Mouse (Mus musculus): ENCODE measurements around the gene 2810408A11Rik.

Gene 2810408A11Rik

GRCm38 (mm10) chr11:69849128-69849527, 51.7 kb downstream of the 2810408A11Rik start:
- DNase-seq (ENCODE audit: low spot score): no peak

DNA sequence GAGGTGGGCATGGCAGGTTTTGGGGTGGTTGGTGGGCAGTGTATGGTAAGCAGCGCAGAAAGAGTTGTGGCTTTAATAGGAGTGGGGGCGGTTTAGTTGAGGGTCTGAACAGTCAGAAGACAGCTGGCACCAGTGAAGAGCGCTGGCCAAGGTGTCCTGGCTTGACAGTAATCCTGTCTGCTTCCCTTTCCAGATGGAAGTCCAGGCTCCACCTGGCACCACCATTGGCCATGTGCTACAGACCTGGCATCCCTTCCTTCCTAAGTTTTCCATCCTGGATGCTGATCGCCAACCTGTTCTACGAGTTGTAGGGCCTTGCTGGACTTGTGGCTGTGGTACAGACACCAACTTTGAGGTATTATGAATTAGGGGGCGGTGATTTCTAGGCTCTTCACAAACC, 52.8 kb downstream of the 2810408A11Rik start:
- no peak for DNase-seq (ENCODE audit: low spot score)

Measured in adipocyte (in vitro differentiated cells).